Mouse (Mus musculus) kidney, adult 18-20 months (tissue): ENCODE measurements at regions not wholly inside any gene's neighbourhood (a gene's known extent, or its start where the extent isn't known, plus 50 kb on each side); places are given as distances from the start of the nearest gene placed in this dataset.

Experiments used
- DNase-seq: peaks from one replicate; pipeline ENCODE4 v3.0.0; 2021

DNA sequence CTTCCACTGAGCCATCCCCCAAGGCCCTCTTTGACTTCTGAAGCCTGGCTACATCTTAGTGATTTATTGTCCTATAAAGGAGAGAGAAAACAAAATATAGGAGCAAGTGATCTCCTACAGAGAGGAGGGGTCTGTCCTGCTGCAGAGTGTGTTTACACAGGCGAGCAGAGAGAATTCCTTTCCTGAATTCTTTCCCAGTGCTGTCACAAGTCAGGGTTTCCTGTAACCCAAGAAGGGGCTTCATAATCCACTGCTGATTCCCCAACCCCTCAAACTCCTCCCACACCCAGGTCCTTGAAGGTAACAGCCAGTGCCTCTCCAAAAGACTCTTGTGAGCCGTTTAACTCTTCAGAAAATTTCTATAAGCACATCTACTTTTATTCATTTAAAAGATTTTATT is 66.8 kb upstream of the Tpm1 start:
- DNase-seq, result no peak

DNA sequence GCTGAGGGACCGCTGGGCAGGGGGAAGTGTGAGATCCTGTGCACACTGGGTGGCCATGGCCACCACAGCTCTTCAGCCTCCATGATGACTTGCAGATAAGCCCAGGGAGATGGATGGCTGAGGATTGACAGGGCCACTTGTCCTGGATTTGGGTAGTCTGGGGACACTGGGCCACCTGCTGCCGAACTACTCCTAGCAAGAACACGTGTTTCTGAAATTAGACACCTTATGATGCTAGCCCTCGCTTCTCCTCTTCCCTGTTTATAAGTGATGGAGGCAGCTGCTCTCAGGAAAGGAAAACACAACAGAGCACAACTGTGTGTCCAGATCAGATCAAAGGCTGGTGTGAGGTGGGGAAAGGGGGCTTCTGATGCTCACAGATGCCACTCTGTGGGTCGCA is 64.9 kb upstream of the Tpm1 start:
- DNase-seq, result no peak

DNA sequence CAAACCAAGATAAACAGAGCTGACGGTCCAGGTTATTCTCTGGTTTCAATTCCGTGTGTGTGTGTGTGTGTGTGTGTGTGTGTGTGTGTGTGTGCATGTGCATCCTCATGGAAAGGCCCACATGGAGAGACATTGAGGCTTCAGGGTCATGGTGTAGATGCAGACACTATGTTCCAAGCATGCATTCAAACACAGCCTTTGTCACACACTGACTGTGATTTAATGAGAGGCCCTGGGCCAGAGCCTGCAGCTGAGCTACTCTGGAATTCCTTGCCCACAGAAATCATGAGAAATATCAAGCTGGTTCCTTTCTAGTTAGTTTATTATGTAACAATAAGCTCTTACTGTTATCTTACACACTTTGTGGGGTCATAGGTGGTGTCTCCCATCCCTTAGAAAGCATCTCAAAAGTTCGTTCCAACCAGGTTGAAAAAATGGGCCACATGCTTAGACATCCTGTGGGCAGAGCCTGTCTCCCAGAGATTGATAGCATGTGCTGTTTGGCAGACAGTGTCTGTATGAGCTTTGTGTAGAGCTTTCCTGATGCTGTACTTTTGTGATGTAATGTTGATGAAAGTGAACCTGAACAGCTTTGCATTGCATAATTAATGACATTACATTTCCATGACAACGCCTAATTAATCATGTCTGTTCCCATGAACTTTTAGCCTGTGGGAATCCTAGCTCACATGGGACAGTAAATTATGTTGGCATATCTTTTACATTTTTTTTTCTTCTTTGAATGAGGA is 62.8 kb upstream of the Tpm1 start:
- DNase-seq, result no peak

DNA sequence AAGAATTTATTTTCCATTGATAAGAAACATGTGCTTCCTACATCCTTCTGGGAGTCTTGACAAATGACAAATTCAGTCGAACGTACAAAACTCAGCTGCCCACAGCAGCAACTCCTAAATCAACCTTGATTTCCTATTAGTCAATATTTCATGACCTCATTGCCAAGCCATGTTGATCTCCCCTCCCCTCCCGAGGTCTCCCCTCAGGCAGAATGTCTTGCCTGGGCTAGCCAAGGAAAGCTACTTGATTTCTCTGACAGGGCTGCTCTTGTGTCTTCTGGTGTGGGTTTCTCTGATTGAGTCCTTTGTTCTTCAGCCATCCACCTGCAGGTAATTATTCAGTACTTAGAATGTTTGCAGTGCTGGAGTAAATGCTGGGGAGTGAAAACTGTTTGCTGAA is 58.7 kb upstream of the Tpm1 start:
- no peak for DNase-seq

DNA sequence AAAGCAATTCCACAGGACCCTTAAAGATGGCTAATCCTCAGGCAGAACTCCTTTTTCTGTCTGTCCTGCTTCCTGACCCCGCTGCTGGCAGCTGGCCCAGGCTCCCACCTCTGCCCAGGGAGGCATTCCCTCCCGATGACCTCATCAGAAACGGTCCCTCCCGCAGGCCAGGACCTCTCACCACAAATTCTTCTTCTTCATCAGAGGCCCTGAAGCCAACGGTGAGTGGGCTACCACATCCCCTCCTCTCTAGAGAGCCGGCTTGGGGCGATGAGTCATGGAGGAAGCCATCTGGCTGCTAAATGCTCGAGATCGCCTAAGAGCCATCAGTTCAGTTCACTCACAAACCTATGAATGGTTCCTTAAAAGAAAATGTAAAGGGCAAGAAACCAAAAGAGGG is 56.7 kb upstream of the Tpm1 start:
- DNase-seq, result peak; percentile 15

DNA sequence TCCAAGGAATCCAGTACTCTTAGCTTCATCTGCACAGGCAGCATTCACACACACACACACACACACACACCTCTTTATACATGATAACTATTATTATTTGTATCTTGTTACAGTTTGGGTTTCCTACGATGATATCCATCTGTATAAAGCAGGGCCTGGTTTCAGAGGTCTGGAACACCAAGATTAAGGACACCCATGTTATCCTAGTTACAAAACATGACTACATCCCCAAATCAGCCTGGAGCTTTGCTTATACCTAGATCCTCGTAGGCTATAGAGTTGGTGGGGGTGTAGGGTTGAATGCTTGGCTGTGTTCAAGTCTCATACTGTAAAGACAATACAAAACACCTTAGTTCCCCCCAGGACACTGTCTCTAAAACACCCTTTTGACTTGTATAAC is 56.0 kb upstream of the Tpm1 start:
- no peak for DNase-seq

DNA sequence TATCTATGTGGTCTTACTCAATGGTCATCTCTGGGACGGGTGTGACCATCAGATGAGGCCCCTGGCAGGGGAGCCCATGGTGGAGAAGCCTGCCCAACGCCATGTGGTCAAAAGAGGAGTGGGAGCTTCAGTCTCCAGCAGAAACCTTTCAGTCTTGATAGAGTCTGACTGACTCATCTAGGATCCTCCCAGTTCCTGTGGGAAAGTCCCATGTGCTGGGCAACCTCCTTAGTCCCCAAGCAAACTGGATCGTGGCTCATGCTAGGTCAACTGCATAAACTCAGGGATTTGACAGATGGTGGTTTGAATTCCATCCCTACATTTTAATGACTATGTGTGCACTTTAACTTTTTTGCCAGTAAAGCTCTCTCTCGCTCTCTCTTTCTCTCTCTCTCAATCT is 55.4 kb upstream of the Tpm1 start:
- no peak for DNase-seq

DNA sequence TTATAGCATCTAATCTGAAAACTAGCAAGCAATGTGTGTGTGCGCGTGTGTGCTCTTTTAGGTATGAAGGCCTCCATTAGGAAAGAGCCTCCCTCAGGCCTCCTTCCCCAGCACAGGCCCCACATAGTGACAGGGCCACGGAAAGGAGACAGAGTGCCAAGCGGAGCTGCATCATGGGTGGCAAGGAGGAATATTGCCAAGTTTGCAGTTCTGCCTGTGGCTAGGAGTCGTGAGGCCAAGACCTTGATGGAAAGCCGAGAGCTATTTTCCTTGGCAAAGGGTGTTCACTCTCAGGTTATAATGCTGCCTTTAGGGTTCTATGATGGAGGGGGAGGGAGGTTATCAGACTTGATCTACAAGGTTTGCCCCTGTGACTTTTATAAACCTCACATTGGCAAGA is 53.4 kb upstream of the Tpm1 start:
- peak; percentile 8 for DNase-seq

DNA sequence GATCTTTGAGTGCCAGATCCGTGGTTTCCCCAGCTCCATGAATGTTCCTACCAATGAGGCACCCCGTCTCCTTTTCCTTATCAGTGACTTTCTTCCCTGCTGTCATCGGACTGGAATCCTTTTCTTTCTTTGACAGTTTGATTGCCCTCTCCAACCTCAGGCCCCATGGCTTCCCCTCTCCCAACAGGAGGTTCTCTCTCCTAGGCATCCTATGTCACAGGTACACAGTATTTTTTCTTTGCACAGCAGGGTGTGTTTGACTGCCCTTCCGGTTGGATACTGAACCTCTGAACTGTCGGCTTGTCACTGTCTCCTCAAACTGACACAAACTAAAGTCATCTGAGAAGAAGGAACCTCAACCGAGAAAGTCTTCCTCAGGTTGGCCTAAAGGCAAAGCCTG is 50.3 kb upstream of the Tpm1 start:
- DNase-seq, result no peak
